Mouse (Mus musculus) liver, embryonic 11.5 days (tissue): ENCODE measurements around the gene Hes7. TPM values are rescaled to one million over a fixed set of nuclear protein-coding genes. Genes with fewer than 3 reads are reported as not detected.
"Not testable (repeated sequence)": the region's sequence is repeated elsewhere in the genome, so short reads cannot be mapped to it uniquely, and the experiment has no call there.

Experiments
- ATAC-seq: fragments of 200-750 bp; cut with Nextera tagmentation; replicated peaks from 2 replicates; pipeline ENCODE4 v1.8.0; 2017; ENCODE audit warnings: moderate number of reproducible peaks, mild to moderate bottlenecking, moderate TSS enrichment, moderate library complexity; ENCODE audit not compliant: low FRiP score
- DNase-seq: peaks from one replicate; pipeline ENCODE4 v3.0.0-alpha.2; 2017; ENCODE audit warnings: low spot score
- H3K27ac ChIP-seq: fragments of 300-500 bp; sonication (generic); 2 replicates; pipeline ENCODE4 v1.5.1; 2014; ENCODE audit warnings: mild to moderate bottlenecking, low read depth, low read length, control low read depth
- H3K27me3 ChIP-seq: fragments of 300-500 bp; sonication (generic); replicated peaks from 2 replicates; pipeline ENCODE4 v1.6.1; 2014; ENCODE audit warnings: low read length, mixed read lengths; ENCODE audit not compliant: control insufficient read depth, insufficient read depth
- H3K36me3 ChIP-seq: fragments of 300-500 bp; sonication (generic); 2 replicates; pipeline ENCODE4 v1.6.1; 2014; ENCODE audit warnings: mild to moderate bottlenecking, low read length, moderate library complexity, mixed read lengths; ENCODE audit not compliant: control insufficient read depth, insufficient read depth
- H3K4me1 ChIP-seq: fragments of 300-500 bp; sonication (generic); replicated peaks from 2 replicates; pipeline ENCODE4 v1.6.1; 2014; ENCODE audit warnings: low read length, mixed read lengths; ENCODE audit not compliant: control insufficient read depth, insufficient read depth
- H3K4me2 ChIP-seq: fragments of 300-500 bp; sonication (generic); 2 replicates; pipeline ENCODE4 v1.6.1; 2014; ENCODE audit warnings: mild to moderate bottlenecking, control low read depth, moderate library complexity
- H3K4me3 ChIP-seq: fragments of 300-500 bp; sonication (generic); 2 replicates; pipeline ENCODE4 v1.5.1; 2014; ENCODE audit warnings: low read depth, low read length, control low read depth
- H3K9ac ChIP-seq: fragments of 300-500 bp; sonication (generic); 2 replicates; pipeline ENCODE4 v1.6.1; 2014; ENCODE audit warnings: low read depth, low read length, control low read depth
- H3K9me3 ChIP-seq: fragments of 300-500 bp; sonication (generic); 2 replicates; pipeline ENCODE4 v1.6.1; 2016; ENCODE audit warnings: low read length, inconsistent platforms, mixed read lengths; ENCODE audit not compliant: control insufficient read depth
- WGBS: fragments of 180-500 bp; shearing (Covaris S2); extraction: QIAGEN DNeasy Blood & Tissue Kit; methylation state at CpG from one replicate; pipeline ENCODE4 v1.1.7; 2014; 5-methylcytosine and 5-hydroxymethylcytosine counted together
- polyA plus RNA-seq: library from polyadenylated mRNA; unstranded; fragments of >200 nt; fragmentation: Nextera tagmentation; extraction: Ambion mirVana; gene quantifications from 2 replicates; pipeline ENCODE4 v1.2.1, GENCODE M21; 2014

Hes7 gene
- polyA plus RNA-seq, 1 experiment from 2014 or later: 0.59 TPM

DNA sequence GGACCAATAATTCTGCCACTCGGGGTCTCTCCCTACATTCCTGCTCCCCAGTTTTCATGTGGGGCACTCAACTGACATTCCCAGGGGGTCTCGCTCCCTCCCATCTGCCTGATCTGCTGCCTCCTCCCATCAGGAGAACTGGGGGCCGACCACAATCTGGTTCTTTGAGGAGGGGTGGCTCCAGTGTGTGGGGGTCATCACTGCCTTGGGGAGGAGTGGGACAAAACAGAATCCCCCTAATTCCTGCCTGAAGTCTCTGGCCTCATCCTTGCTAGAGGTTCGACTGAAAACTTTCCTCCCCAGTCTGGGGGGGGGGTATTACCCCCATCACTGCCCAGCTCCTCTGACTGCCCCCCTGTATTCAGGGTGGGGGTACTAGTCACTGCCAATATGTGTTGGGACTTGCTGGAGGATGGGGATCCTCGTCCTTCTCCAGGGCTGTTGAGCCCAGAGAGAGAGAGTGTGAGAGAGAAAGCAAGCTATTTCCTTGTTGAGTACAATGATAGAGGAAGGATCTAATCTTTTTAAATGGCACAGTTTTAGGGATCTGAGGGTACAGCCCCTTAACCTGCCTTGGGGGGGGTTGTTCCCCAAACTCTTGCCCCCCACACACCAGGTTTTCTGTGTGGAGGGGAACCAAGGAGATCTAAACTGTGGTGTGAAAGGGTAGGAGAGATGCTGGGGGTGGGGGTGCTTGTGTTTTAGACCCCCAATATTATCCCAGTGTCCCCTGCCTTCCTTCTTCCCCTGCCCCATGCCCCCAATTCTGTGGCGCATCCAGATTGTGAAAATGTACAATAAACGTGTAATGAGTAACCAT lies 28.4 kb upstream of the Hes7 start:
- ATAC-seq (no peak), DNase-seq (no peak)
- H3K27ac ChIP-seq: no peak overlapping the region
- peak overlapping the region; percentile 16; the same call in 1 of the 2 replicates for H3K9ac ChIP-seq
- H3K27me3 ChIP-seq: no peaks in the 10 kb centered on the region
- no peak overlapping the region for H3K4me3 ChIP-seq
- no peak overlapping the region for H3K4me2 ChIP-seq
- peaks cover 30% of the 10 kb centered on the region for H3K4me1 ChIP-seq
- H3K36me3 ChIP-seq: peaks cover 14% of the 10 kb centered on the region
- no peaks in the 10 kb centered on the region for H3K9me3 ChIP-seq
- 60% methylated on average over 7 of the region's 7 CpGs for WGBS

DNA sequence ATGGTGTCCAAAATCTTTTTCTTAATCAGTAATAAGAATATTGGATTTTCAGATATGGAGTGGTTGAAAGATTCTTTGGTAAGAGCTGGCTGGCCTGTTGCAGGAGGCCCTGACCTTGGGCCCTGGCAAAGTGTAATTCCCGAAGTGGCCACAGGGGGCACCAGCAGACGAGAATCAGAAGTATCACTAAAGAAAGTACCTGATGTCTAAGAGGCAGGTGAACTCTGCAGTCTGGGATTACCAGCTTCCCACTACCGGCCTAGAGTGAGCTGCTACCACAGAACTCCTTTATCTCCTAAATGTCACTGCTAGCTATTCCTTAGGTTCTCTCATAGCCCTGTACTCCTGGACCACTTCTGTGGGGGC lies 27.8 kb upstream of the Hes7 start:
- DNase-seq (peak; percentile 73), ATAC-seq (no peak)
- Histone ChIP-seq H3K9me3 (no peaks in the 10 kb centered on the region), H3K27ac (no peak overlapping the region), H3K4me2 (no peak overlapping the region), H3K4me3 (no peak overlapping the region), H3K36me3 (peaks cover 14% of the 10 kb centered on the region), H3K9ac (no peak overlapping the region), H3K4me1 (peaks cover 36% of the 10 kb centered on the region), H3K27me3 (no peaks in the 10 kb centered on the region)
- 3% methylated on average over 3 of the region's 3 CpGs for WGBS

DNA sequence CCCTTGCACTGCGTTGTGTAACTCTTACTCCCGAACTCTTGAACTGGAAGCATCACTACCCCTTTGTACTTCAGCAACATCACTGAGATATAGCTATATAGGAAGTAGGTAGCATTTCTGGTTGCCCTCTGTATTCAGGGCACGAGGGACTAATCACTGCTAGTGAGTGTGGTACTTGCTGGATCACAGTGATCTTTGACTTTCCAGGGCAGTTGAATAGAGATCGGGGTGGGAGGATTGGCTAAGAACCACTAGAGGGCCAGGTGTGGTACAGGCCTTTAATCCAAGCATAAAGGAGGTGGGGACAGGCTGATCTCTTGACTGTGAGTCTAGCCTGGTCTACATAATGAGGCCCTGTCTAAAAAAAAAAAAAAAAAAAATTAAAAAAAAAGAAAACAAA lies 27.3 kb upstream of the Hes7 start:
- Histone ChIP-seq H3K27ac (no peak overlapping the region), H3K4me1 (peaks cover 37% of the 10 kb centered on the region), H3K27me3 (no peaks in the 10 kb centered on the region), H3K4me3 (no peak overlapping the region), H3K9ac (no peak overlapping the region), H3K9me3 (no peaks in the 10 kb centered on the region), H3K36me3 (peaks cover 14% of the 10 kb centered on the region), H3K4me2 (no peak overlapping the region)
- DNase-seq (no peak), ATAC-seq (no peak)
- WGBS: 83% methylated on average over 4 of the region's 4 CpGs

DNA sequence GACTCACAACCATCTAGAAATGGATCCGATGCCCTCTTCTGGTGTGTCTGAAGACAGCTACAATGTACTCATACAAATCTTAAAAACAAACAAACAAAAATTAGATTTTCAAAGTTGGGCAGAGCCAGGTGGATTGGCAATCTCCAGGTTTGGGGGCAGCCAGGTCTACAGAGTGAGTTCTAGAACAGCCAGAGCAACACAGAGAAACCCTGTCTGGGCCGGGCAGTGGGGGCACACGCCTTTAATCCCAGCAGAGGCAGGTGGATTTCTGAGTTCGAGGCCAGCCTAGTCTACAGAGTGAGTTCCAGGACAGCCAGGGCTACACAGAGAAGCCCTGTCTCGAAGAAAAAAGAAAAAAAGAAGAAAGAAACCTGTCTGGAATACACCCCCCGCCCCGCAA lies 26.3 kb upstream of the Hes7 start:
- not testable (repeated sequence) for DNase-seq, H3K27ac ChIP-seq, H3K9ac ChIP-seq, ATAC-seq, H3K9me3 ChIP-seq, H3K4me2 ChIP-seq, H3K4me3 ChIP-seq, H3K27me3 ChIP-seq
- peaks cover 14% of the 10 kb centered on the region for H3K36me3 ChIP-seq
- H3K4me1 ChIP-seq: peaks cover 42% of the 10 kb centered on the region
- 90% methylated on average over 7 of the region's 7 CpGs for WGBS

DNA sequence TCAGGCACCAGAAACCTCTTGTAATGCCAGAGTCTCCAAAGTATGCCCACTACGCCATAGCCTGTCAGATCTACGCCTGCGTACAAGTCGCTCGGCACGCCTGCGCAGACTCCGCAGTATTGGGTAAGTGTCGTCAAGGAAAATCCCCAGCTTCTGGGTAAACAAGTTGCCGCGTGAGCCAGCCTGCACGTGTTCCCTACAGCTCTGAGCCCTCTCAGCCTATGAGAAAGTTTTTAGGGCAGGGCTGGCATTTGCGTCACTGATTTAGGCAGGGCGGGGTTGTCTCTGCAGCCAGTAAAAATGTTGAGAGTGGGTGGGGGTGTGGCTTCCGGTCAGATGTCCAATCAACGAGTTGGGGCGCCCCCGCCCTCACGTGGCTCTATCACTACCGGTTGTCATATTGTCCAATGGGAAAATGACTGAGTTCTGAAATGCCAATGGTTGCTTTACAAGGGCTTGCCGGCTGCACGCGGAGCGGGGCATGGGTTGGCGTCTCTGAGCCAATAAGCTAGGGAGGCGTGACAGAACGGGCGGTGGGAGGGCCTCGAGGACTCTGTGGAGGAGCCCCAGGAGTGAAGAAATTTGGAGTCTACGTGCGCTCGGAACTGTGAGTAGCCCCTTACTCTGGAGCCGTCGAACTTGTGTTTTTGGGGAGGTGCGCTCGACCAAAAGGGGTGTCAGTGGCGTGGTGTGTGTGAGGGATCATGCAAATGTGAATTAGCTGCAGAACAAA lies 25.3 kb upstream of the Hes7 start, which contains the start of gene Per1:
Gene Per1, plus strand, starts transcription at position 521 of the 733 bp plus-strand sequence.
- Histone ChIP-seq H3K4me3 (peak within 1 kb of the TSS; percentile 51), H3K9ac (peak within 1 kb of the TSS; percentile 57), H3K27ac (peak within 1 kb of the TSS; percentile 78), H3K36me3 (peaks cover 10% of the 10 kb centered on the region), H3K9me3 (no peaks in the 10 kb centered on the region), H3K4me2 (peak within 1 kb of the TSS; percentile 99), H3K4me1 (peaks cover 42% of the 10 kb centered on the region), H3K27me3 (no peaks in the 10 kb centered on the region)
- peak; percentile 89 for ATAC-seq
- DNase-seq: peak; percentile 96
- WGBS: under 1% methylated on average over 37 of the region's 37 CpGs

GRCm38 (mm10) chr11:69095511-69096231 lies 24.5 kb upstream of the Hes7 start:
- peak overlapping the region; percentile 99 for H3K4me2 ChIP-seq
- H3K36me3 ChIP-seq: peaks cover 6% of the 10 kb centered on the region
- H3K27ac ChIP-seq: peak overlapping the region; percentile 78
- peak overlapping the region; percentile 57 for H3K9ac ChIP-seq
- ATAC-seq (no peak), DNase-seq (peak; percentile 62)
- H3K4me1 ChIP-seq: peaks cover 45% of the 10 kb centered on the region
- 3% methylated on average over 27 of the region's 27 CpGs for WGBS
- no peaks in the 10 kb centered on the region for H3K9me3 ChIP-seq
- H3K27me3 ChIP-seq: no peaks in the 10 kb centered on the region
- peak overlapping the region; percentile 51 for H3K4me3 ChIP-seq

DNA sequence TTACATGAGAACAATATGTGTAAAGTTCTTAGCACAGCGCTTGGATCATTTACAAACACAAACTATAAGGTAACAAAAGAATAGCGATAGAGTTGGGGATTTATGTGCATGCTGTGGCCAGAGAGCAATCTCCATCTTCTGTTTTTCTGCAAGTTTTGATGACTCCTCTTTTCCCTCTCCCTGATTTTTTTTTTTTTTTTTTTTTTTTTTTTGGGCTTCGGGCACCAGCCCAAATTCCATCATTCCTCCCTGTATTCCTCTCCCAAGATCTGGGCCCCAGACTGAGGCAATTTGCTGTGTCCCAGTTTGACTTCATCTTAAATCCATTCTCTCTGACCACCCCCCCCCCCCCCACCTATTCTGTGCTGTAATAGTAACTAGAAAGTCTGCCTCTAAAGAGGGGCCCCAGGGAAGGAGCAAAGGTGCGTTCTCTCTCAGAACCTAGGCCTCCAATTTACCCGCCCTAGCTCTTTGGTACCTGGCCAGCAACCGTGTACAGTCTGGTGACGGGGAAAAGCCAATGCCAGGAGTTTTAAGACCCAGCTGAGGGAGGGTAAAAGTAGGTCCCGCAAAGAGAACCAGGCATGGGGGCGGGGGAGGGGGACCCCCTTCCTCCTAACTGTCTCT lies 23.7 kb upstream of the Hes7 start:
- peak overlapping the region; percentile 57 for H3K9ac ChIP-seq
- WGBS: 19% methylated on average over 9 of the region's 9 CpGs

More for the DNA sequence above, 23.7 kb upstream of the Hes7 start:
- no peaks in the 10 kb centered on the region for H3K9me3 ChIP-seq
- peaks cover 11% of the 10 kb centered on the region; the same call in 1 of the 2 replicates for H3K36me3 ChIP-seq
- peak overlapping the region; percentile 78; the same call in 1 of the 2 replicates for H3K27ac ChIP-seq
- H3K4me1 ChIP-seq: peaks cover 46% of the 10 kb centered on the region
- peak overlapping the region; percentile 51 for H3K4me3 ChIP-seq
- ATAC-seq (no peak), DNase-seq (no peak)
- H3K4me2 ChIP-seq: peak overlapping the region; percentile 99
- H3K27me3 ChIP-seq: no peaks in the 10 kb centered on the region
